Mouse (Mus musculus): ENCODE measurements around the gene B4galt4. TPM values are rescaled to one million over a fixed set of nuclear protein-coding genes. Genes with fewer than 3 reads are reported as not detected.

Gene B4galt4
- polyA plus RNA-seq, 1 experiment from 2014 or later = 26.8 TPM

DNA sequence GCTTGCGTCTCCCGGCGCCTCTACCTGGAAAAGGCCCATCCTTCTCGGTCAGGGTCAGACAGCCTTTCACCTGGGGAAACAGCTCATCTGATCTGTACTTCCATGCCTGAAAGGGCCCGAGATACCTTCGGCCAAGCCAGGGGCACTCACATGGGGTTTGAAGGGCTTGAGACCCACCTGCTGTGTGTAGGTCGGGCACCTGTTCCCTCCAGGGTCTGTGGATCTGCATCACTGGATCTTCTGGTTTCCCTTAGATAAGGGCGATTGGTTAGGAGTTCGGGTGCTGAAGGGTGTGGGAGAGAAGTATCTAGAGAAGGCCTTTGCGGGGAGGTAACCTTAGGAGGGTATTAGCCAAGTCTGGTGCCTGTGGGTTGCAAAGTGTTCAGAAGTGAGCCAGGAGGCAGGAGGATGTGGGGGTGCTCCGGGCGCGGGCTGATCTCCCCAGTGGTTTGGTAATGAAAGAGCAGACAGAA lies 631 bp downstream of the B4galt4 start:
- peak; percentile 67 for DNase-seq (ENCODE audit: low spot score)
- peak overlapping the region; percentile 78 for H3K9ac ChIP-seq (ENCODE audit: low read length)
- no peaks in the 10 kb centered on the region for H3K9me3 ChIP-seq (ENCODE audit: control insufficient read depth, low read length)
- WGBS = under 1% methylated on average over 13 of the region's 13 CpGs
- H3K36me3 ChIP-seq (ENCODE audit: control insufficient read depth, insufficient read depth, low read length) = no peaks in the 10 kb centered on the region
- no peaks in the 10 kb centered on the region for H3K27me3 ChIP-seq (ENCODE audit: control insufficient read depth, insufficient read depth, low read length)
- no peak overlapping the region for H3K27ac ChIP-seq (replicated peaks; ENCODE audit: low read depth, low read length)
- peak; percentile 74 for ATAC-seq (ENCODE audit: insufficient number of reproducible peaks, low FRiP score, low TSS enrichment, low read depth)
- H3K4me2 ChIP-seq (ENCODE audit: low read depth, severe bottlenecking) = peak overlapping the region; percentile 88
- H3K4me3 ChIP-seq (ENCODE audit: low read depth, low read length) = peak overlapping the region; percentile 67
- H3K4me1 ChIP-seq (ENCODE audit: control insufficient read depth, insufficient read depth, low read length) = peaks cover 4% of the 10 kb centered on the region; the same call in 1 of the 2 replicates

DNA sequence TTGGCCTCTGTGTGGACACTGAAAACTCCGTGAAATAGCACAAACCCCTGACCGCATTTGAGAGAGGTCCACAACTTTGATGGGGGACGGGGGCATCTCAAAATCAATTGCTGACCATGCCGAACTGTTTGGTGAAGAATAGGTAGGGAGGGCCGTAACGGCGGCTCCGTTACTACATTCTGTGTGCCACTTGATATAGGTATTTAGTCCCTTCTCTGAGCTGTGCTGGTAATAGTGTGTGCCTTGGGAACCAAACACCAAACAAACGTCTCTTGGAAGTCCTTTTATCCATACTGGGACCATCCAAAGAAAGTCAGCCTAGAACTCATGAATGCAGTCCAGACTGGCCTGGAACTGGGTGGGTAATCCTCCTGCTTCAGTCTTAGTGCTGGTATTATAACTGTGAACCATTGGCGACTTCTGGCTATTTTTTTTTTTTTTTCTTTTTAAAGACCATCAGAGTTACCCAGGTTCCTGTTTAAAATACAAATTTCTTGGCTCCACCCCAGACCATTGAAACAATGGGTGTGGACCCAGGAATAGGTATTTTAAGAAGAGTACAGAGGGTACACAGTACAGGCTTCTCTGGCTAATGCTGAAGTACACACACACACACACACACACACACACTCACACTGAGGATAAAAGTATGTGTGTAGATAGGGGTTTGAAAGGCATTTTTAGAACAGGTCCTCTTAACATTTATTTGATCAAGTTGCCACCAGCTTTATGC lies 2.0 kb downstream of the B4galt4 start:
- no peak overlapping the region for H3K9ac ChIP-seq (ENCODE audit: low read length)
- no peaks in the 10 kb centered on the region for H3K27me3 ChIP-seq (ENCODE audit: control insufficient read depth, insufficient read depth, low read length)
- peak; percentile 14 for DNase-seq (ENCODE audit: low spot score)
- H3K4me2 ChIP-seq (ENCODE audit: low read depth, severe bottlenecking) = no peak overlapping the region
- WGBS = 88% methylated on average over 10 of the region's 10 CpGs
- H3K9me3 ChIP-seq (ENCODE audit: control insufficient read depth, low read length) = no peaks in the 10 kb centered on the region
- H3K4me3 ChIP-seq (ENCODE audit: low read depth, low read length) = no peak overlapping the region
- peaks cover 4% of the 10 kb centered on the region; the same call in 1 of the 2 replicates for H3K4me1 ChIP-seq (ENCODE audit: control insufficient read depth, insufficient read depth, low read length)
- no peak for ATAC-seq (ENCODE audit: insufficient number of reproducible peaks, low FRiP score, low TSS enrichment, low read depth)
- no peak overlapping the region for H3K27ac ChIP-seq (replicated peaks; ENCODE audit: low read depth, low read length)
- H3K36me3 ChIP-seq (ENCODE audit: control insufficient read depth, insufficient read depth, low read length) = no peaks in the 10 kb centered on the region

DNA sequence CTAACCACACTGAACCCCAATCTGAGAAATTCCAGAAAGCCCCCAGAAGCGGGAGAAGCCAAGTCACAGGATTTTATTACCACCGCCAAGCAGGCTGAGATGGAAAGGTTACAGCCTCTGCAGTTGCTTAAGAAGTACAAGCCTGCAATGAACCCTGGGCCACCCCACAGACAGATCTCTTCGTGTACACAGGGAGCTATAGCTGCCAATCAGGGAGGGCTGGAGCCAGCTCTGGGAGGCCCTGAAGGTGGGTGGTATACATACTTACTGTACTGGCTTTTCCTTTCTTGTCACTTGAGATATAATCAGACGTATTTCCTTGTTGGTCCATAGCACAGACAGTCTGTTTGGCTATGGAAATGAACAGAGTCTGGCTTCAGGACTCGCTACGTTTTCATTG lies 8.7 kb downstream of the B4galt4 start:
- Histone ChIP-seq H3K27ac (replicated peaks; ENCODE audit: low read depth, low read length) (no peak overlapping the region), H3K9ac (ENCODE audit: low read length) (no peak overlapping the region), H3K27me3 (ENCODE audit: control insufficient read depth, insufficient read depth, low read length) (no peaks in the 10 kb centered on the region), H3K9me3 (ENCODE audit: control insufficient read depth, low read length) (no peaks in the 10 kb centered on the region), H3K4me3 (ENCODE audit: low read depth, low read length) (no peak overlapping the region), H3K4me1 (ENCODE audit: control insufficient read depth, insufficient read depth, low read length) (peaks cover 14% of the 10 kb centered on the region), H3K36me3 (ENCODE audit: control insufficient read depth, insufficient read depth, low read length) (no peaks in the 10 kb centered on the region), H3K4me2 (ENCODE audit: low read depth, severe bottlenecking) (no peak overlapping the region)
- no peak for ATAC-seq (ENCODE audit: insufficient number of reproducible peaks, low FRiP score, low TSS enrichment, low read depth)
- DNase-seq (ENCODE audit: low spot score) = peak; percentile 26
- WGBS = 58% methylated on average over 6 of the region's 6 CpGs

DNA sequence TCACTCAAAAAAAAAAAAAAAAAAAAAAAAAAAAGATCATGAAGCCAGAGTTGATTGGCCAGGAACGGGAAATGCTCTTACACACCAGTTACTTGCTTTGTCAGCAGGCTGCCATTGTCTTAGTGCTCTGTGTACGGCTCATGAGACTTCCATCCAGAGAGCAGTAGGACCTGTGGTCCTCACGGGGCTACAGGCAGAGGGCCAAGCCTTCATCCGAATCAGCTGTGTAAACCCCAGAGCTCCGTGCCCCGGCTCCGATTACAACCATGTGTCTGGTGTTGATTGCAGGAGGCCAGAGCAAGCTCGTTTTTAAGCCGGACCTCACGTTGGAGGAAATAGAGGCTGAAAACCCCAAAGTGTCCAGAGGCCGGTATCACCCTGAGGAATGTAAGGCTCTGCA lies 11.6 kb downstream of the B4galt4 start:
- Histone ChIP-seq H3K9me3 (ENCODE audit: control insufficient read depth, low read length) (no peaks in the 10 kb centered on the region), H3K36me3 (ENCODE audit: control insufficient read depth, insufficient read depth, low read length) (no peaks in the 10 kb centered on the region), H3K4me2 (ENCODE audit: low read depth, severe bottlenecking) (no peak overlapping the region), H3K27me3 (ENCODE audit: control insufficient read depth, insufficient read depth, low read length) (no peaks in the 10 kb centered on the region), H3K4me3 (ENCODE audit: low read depth, low read length) (no peak overlapping the region), H3K27ac (replicated peaks; ENCODE audit: low read depth, low read length) (no peak overlapping the region), H3K4me1 (ENCODE audit: control insufficient read depth, insufficient read depth, low read length) (peaks cover 14% of the 10 kb centered on the region), H3K9ac (ENCODE audit: low read length) (no peak overlapping the region)
- 0 out of 2 replicates have a peak, but pooled peaks have one; percentile 49 for ATAC-seq (ENCODE audit: insufficient number of reproducible peaks, low FRiP score, low TSS enrichment, low read depth)
- 20% methylated on average over 11 of the region's 11 CpGs for WGBS
- peak; percentile 61 for DNase-seq (ENCODE audit: low spot score)

DNA sequence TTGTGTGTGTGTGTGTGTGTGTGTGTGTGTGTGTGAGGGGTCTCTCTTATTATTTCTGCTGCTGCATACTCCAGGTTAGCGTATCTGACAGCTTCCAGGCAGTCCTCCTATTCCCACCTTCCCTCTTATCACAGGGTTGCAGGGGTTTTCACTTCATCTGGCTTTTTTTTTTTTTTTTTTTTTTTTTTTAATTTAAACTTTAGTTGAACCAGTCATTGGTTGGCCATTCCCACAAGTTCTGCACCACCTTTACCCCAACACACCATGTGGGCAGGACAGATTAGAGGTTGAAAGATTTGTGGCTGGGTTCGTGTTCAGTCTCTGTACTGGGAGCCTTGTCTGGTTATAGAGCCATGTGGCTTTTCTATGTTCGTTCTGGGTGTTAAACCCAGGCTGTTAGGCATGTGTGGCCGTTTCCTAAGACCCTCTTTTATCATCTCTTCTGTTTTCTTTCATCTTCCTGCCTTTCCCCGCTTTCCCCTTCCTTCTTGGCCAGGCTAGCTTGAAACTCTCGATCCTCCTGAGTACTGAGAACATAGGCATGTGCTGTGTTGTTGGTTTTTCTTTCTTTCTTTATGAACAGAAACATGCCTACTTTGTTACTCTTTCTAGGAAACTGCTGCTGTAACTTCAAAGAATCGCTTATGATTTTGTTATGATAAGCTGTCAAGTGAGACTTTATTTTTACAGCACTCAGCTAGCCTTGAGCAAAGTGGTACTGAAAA lies 13.6 kb downstream of the B4galt4 start:
- H3K27ac ChIP-seq (replicated peaks; ENCODE audit: low read depth, low read length) = no peak overlapping the region
- H3K4me1 ChIP-seq (ENCODE audit: control insufficient read depth, insufficient read depth, low read length) = peaks cover 14% of the 10 kb centered on the region
- H3K9me3 ChIP-seq (ENCODE audit: control insufficient read depth, low read length) = no peaks in the 10 kb centered on the region
- no peaks in the 10 kb centered on the region for H3K36me3 ChIP-seq (ENCODE audit: control insufficient read depth, insufficient read depth, low read length)
- H3K9ac ChIP-seq (ENCODE audit: low read length) = no peak overlapping the region
- DNase-seq (ENCODE audit: low spot score) (no peak), ATAC-seq (ENCODE audit: insufficient number of reproducible peaks, low FRiP score, low TSS enrichment, low read depth) (no peak)
- H3K27me3 ChIP-seq (ENCODE audit: control insufficient read depth, insufficient read depth, low read length) = no peaks in the 10 kb centered on the region
- no peak overlapping the region for H3K4me2 ChIP-seq (ENCODE audit: low read depth, severe bottlenecking)
- H3K4me3 ChIP-seq (ENCODE audit: low read depth, low read length) = no peak overlapping the region
- 55% methylated on average over 7 of the region's 7 CpGs for WGBS

DNA sequence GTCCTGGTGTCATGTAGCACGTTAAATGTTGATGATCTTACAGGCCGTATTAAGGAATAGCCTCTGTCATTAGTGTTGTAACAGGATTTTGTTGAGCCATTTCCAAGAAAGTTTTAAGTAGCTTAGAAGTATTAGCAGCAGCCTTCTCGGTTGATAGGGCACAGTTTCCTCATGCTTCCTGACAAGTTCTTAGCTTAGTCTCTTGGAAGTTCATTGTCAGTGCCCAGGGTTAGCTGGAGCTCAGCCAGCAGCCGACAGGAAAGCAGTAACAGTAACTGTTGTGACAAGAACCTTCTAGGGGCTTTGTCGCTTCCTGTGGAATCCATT lies 14.1 kb downstream of the B4galt4 start:
- WGBS = 48% methylated on average over 5 of the region's 5 CpGs
- DNase-seq (ENCODE audit: low spot score) (no peak), ATAC-seq (ENCODE audit: insufficient number of reproducible peaks, low FRiP score, low TSS enrichment, low read depth) (no peak)
- H3K36me3 ChIP-seq (ENCODE audit: control insufficient read depth, insufficient read depth, low read length) = no peaks in the 10 kb centered on the region
- H3K9me3 ChIP-seq (ENCODE audit: control insufficient read depth, low read length) = no peaks in the 10 kb centered on the region
- H3K27me3 ChIP-seq (ENCODE audit: control insufficient read depth, insufficient read depth, low read length) = no peaks in the 10 kb centered on the region
- no peak overlapping the region for H3K27ac ChIP-seq (replicated peaks; ENCODE audit: low read depth, low read length)
- no peak overlapping the region for H3K4me3 ChIP-seq (ENCODE audit: low read depth, low read length)
- H3K9ac ChIP-seq (ENCODE audit: low read length) = no peak overlapping the region
- peaks cover 14% of the 10 kb centered on the region for H3K4me1 ChIP-seq (ENCODE audit: control insufficient read depth, insufficient read depth, low read length)
- H3K4me2 ChIP-seq (ENCODE audit: low read depth, severe bottlenecking) = no peak overlapping the region

DNA sequence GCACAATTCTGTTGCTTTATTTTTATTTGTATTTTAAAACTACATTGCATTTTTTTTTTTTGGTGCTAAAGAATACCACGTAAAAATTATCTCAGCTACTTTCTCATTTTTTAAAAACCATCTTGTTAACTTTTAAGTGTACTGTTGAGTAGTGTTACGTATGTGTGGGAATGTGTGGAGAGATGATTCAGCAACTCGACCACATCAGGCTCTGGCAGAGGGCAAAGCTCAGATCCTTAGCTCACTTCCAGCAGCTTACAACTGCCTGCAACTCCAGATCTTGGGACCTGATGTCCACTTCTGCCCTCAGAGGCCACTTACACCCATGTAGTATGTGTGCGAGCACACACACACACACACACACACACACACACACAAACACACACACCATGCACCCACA lies 14.5 kb downstream of the B4galt4 start:
- Histone ChIP-seq H3K27me3 (ENCODE audit: control insufficient read depth, insufficient read depth, low read length) (no peaks in the 10 kb centered on the region), H3K9me3 (ENCODE audit: control insufficient read depth, low read length) (no peaks in the 10 kb centered on the region), H3K4me3 (ENCODE audit: low read depth, low read length) (no peak overlapping the region), H3K36me3 (ENCODE audit: control insufficient read depth, insufficient read depth, low read length) (no peaks in the 10 kb centered on the region), H3K4me2 (ENCODE audit: low read depth, severe bottlenecking) (no peak overlapping the region), H3K9ac (ENCODE audit: low read length) (no peak overlapping the region), H3K27ac (replicated peaks; ENCODE audit: low read depth, low read length) (no peak overlapping the region), H3K4me1 (ENCODE audit: control insufficient read depth, insufficient read depth, low read length) (peaks cover 14% of the 10 kb centered on the region)
- DNase-seq (ENCODE audit: low spot score) = no peak
- 79% methylated on average over 4 of the region's 4 CpGs for WGBS
- no peak for ATAC-seq (ENCODE audit: insufficient number of reproducible peaks, low FRiP score, low TSS enrichment, low read depth)

DNA sequence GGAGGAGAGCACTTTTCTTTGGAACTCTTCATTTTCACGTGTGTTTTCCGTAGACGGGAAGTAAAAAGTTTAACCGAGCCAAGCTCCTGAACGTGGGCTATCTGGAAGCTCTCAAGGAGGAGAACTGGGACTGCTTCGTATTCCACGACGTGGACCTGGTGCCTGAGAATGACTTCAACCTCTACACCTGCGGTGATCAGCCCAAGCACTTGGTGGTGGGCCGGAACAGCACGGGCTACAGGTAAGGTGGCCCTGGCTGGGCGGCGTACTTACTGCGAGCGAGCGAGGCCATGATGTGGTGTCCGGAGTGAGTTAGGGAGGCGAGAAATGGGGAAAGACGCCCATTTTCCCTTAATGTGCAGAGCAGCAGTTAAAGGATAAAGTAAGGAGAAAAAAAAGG lies 15.6 kb downstream of the B4galt4 start:
- Histone ChIP-seq H3K36me3 (ENCODE audit: control insufficient read depth, insufficient read depth, low read length) (no peaks in the 10 kb centered on the region), H3K27me3 (ENCODE audit: control insufficient read depth, insufficient read depth, low read length) (no peaks in the 10 kb centered on the region), H3K9ac (ENCODE audit: low read length) (no peak overlapping the region), H3K9me3 (ENCODE audit: control insufficient read depth, low read length) (no peaks in the 10 kb centered on the region), H3K27ac (replicated peaks; ENCODE audit: low read depth, low read length) (no peak overlapping the region), H3K4me3 (ENCODE audit: low read depth, low read length) (no peak overlapping the region), H3K4me1 (ENCODE audit: control insufficient read depth, insufficient read depth, low read length) (peaks cover 14% of the 10 kb centered on the region), H3K4me2 (ENCODE audit: low read depth, severe bottlenecking) (no peak overlapping the region)
- DNase-seq (ENCODE audit: low spot score) = no peak
- no peak for ATAC-seq (ENCODE audit: insufficient number of reproducible peaks, low FRiP score, low TSS enrichment, low read depth)
- 94% methylated on average over 19 of the region's 19 CpGs for WGBS

Measured in limb, embryonic 11.5 days (tissue).